Mouse (Mus musculus) brain, embryonic 14.5 days (tissue): ENCODE results near the gene Krt32.

Experiments used
- CTCF ChIP-seq: fragments of 200-500 bp; IDR thresholded peaks from 2 replicates; pipeline ENCODE4 v1.5.1; 2012; ENCODE audit warnings: inconsistent platforms, mild to moderate bottlenecking, moderate library complexity, borderline replicate concordance; ENCODE audit not compliant: insufficient read depth, insufficient read length; ENCODE audit errors: extremely low read depth
- POLR2A ChIP-seq: fragments of 200-500 bp; IDR thresholded peaks from 2 replicates; pipeline ENCODE4 v1.6.1; 2012; ENCODE audit warnings: mild to moderate bottlenecking, inconsistent platforms, borderline replicate concordance; ENCODE audit not compliant: poor library complexity, insufficient read depth, insufficient read length, severe bottlenecking; ENCODE audit errors: extremely low read depth

- TF ChIP-seq CTCF (no peak), POLR2A (no peak)
These were observed 32.3 kb upstream of the Krt32 start for GRCm38 (mm10) chr11:100120331-100120730.
